Mouse (Mus musculus) right cerebral cortex, adult 2 months (tissue): Measurements from ENCODE around the gene Srsf12.

Experiments used
- DNase-seq, 2 experiments: peaks; one replicate each; pipeline ENCODE4 v3.0.0; 2021 to 2022; ENCODE audit warnings: low spot score in 2 of 2

The Srsf12 gene

DNA sequence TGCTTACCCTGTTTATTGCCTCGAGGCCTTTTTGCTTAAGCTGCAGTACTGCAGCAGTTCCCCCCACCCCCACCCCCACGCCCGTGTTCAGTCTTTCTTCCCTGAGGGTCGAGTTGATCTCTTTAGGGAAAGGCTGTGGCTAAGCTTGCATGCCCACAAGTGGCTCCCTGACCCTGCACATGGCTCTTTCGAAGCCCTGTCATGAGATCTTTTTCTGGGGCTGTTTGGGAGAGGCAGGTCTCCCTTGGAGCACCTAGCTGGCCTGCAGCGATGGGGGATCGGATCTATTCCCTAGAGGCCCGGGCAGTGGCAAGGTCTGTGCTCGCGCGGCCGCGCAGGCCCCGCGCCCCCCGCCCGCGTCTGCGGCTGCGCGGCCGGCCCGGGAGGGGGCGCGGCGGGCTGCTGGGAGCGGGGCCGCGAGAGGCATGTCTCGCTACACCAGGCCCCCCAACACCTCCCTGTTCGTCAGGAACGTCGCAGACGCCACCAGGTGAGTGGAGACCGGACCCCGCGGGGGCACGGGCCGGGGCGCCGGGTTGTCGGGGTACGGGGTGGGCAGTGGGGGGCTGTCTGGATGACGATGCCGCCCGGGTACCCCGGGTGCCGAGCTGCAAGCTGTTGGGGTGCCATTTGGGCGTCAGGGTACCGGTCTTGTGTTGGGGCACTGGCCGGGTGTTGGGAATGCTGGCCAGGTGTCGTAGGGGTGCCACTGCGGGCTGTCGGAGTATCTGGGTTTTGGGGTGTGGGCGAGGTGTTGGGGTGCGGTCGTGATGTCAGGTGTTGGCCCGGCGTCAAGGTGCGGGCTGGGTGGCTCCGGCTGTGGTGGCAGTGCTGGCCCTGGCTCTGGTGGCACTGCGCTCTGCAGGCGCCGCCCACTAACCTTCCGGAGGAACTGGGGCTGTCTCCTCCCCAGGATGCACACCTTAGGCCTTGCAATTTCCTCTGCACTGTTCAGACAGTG lies at the start of gene Srsf12:
TSS of gene Srsf12 (plus strand) at position 111 of the 961 bp plus-strand sequence.
- DNase-seq = peak; percentile 49 to 53

DNA sequence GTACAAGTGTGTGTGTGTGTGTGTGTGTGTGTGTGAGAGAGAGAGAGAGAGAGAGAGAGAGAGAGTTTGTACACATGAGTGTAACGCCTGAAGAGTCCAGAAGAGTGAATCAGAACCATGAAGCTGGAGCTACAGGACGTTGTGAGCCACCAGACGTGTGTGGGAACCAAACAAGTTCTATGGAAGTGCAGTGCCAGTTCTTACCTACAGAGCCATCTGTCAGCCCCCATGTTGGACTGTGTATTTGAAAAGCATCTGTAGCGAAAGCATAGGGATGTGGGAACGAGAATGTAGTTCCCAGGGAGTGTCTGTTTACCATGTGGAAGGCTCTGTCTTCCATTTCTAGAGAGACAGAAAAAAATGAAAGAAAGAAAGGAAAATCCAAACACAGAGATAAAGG lies 25.3 kb upstream of the Srsf12 start:
- peak in 1 of 2 experiments; percentile 11 for DNase-seq

DNA sequence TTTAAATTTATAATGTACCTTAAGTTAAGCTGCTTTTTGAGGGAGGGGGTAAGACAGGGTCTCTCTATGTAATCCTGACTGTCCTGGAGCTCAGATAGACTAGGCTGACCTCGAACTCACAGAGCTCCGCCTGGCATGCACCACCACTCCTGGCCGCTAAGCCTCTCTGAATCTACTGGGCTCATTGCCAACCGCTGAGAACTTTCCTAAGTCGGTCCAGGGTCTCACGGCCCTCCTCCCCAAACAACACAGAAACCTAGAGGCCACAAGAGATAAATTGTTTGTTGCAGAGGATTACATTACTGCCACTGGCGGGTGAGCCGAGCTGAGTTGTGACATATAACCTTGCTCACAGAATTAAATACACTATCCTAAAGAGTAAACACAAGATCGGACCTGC lies 20.6 kb upstream of the Srsf12 start:
- peak; percentile 7 to 21 for DNase-seq

DNA sequence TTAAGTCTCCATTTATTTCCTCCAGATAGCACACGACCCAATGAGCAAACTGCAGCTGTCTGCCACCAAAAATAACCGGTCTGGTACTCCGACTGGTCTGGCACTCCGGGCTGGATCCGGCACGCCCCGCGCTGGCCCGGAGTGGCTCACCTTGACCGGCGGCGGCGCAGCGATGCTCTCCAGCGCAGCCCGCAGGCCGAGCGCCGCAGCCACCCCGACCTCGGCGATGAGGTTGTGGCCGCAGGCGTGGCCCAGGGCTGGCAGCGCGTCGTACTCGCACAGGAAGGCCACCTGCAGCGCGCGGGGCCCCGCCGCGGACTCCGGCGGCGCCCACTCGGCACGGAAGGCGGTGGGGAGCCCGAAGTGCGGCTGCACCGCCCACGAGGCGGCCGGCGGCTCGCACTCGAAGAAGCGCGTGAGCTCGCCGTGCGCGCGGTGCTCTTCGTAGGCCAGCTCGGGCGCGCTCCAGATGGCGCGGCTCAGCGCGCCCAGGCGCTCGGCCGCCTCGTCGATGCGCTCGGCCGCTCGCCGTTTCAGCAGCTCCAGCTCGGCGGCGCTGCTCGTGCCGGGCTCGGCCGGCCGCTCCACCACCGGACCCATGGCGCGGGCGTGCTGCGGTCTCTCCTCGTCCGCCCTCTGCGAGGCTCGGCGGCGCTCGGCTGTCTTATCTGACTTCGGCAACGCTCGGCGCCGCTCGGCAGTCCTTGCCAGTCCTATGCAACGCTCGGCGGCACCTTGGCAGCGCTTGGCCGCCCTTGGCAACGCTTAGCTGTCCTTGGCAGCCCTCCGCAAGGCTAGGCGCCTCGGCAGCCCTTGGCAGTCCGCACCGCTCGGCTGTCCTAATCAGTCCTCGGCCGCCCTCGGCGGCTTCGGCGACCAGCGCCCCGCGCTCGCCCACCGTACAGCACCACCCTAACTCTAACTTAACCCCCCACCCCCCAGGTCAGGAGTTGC lies 19.7 kb upstream of the Srsf12 start:
- peak; percentile 77 to 88 for DNase-seq

DNA sequence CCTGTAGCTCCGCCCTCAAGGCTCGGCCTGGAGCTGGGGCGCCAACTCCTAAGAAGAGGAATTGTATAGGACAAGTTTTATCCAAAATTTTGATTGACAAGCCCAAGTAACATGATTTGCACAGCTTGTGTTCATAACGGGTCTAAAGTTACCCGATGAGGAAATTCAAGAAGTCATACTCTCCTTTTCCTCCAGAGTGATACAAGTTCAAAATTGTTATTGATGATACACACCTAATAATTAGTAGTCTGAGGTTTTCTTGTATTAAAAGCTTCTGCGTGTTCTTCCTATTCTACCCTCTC lies 19.1 kb upstream of the Srsf12 start, which contains the start of gene Pm20d2:
TSS of gene Pm20d2 (minus strand) at position 3 of the 302 bp plus-strand sequence.
- no peak for DNase-seq

DNA sequence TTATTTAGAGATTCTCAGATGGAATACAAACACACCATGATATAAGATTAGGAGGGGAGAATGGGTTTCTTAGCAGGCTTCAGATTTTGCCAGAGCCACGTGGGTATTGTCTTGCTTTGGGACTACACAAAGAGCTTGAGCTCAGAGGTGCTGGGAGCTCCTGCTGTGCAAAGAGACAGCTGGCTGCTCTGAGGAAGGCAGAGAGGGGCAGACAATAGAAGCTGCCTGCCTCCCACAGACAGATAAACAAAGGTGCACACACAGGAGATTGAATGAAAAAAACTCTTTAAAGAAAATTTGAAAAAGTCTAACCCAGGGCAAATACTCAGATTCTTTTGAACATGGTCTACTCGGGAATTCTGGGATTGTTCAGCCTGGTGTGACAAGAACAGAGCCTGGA lies 10.7 kb upstream of the Srsf12 start:
- no peak for DNase-seq

DNA sequence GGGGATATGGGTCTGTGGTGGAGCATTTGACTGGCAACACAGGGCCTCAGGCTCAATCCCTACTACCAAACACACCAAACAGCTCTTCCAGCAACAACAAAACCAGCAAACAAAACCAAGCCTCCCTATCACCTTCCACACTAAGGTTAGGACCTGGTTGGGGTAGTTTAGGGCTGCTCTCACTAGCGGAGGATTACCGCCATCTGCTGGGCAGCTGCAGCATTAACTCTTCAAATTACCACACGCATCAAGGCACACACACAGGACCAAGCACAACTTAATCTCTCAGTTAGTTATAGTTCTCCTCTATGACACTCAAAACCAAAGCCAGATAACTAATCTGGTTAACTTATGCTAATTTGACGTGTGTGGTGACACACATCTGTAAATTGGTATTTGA lies 4.1 kb upstream of the Srsf12 start:
- peak; percentile 58 to 63 for DNase-seq

DNA sequence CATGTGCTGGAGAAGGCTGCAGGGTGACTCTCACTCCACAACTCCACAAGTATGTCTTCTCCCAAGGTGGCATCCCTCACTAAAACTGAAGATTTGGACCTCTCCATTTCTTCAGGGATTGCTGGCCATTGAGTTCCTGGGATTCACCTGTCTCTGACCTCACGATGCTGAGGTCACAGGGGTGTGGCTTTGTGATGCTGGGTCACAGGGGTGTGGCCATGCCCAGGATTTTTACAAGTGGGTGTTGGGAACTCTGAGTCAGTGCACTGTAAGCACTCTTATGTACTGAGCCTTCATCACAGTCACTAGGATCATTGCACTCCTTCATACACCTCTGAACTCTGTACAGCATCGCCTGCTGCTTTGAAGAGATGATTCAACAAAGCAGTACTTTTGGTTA lies 1.2 kb upstream of the Srsf12 start:
- DNase-seq = no peak

DNA sequence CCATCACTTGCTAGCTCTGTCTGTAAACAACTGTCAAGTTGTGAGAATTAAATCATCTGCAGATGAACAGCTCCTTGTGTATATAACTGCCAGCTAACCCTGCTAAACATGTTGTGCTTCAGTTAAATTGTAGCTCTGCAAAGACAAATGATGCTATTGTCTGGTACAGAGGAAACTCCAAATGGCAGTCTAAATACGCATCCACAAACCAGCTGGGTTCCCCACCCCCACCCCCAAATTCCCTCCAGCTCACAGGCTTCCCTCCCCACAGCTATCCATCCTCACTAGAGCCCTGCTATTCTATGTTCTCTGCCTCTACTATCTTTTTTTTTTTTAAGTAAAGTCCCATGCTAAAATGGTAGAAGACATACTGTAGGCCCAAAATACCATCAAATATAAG lies 13.1 kb downstream of the Srsf12 start:
- no peak for DNase-seq

DNA sequence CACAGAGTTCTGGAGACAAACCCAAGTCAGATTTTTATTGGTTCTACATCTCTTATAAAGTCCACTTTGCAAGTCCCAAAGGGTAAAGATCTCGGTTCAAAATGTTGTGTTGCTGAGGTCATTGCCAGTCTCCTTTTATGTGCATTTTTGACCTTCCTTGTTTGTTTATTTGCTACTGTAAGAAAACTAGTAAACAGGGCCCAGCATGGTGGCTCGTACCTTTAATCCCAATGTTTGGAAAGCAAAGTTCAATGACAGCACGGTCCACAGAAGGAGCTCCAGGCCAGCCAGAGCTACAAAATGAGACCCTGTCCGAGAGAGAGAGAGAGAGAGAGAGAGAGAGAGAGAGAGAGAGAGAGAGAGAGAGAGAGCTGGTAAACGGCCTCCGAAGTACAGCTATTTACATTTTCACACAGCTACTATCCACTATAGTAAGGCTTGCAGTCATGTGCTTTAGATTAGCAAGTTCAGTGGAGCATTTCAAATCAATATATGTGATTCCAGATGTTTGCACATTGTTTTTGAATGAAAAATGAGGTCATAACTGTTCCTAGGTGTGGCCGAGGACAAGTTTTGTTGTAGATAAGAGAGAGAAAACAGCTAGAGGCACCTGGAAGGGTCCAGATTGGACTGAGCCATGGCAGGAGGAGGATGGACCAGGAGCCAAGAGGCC lies 15.3 kb downstream of the Srsf12 start:
- no peak for DNase-seq

DNA sequence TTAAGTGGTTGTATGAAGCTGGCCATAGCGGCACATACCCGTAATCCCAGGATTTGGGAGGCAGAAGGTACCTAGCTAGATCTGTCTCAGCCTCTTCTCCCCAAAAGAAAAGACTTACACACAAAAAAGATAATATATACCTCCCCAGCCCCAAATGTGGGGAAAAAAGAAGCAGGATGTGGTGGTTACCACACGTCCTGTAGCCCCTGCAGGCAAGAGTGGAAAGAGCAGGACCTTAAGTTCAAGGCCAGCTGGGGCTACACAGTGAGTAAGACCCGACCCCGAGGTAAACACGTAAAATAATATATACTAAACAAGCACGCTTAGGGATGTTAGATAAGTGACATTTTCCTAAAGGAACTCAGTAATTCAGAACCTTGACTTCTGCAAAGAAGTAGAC lies 18.4 kb downstream of the Srsf12 start:
- DNase-seq = no peak

DNA sequence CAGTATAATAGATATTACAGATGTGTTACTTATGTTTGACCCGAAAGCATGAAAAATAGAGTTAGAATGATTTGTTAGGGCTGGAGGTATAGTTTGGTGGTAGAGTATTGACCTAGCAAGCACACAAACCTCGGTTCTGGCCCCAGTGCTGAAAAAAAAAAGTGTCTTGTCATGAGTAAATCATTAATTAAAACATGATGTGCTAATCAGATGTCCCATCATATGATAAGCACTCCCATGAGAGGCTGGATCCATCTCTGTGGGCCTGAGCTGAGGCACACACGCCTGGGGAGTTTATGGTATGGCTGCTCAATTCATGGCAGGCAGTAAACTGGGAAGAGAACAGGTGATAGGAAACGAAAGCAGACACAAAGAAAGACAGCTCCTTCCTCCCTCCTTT lies 20.8 kb downstream of the Srsf12 start:
- DNase-seq = no peak

DNA sequence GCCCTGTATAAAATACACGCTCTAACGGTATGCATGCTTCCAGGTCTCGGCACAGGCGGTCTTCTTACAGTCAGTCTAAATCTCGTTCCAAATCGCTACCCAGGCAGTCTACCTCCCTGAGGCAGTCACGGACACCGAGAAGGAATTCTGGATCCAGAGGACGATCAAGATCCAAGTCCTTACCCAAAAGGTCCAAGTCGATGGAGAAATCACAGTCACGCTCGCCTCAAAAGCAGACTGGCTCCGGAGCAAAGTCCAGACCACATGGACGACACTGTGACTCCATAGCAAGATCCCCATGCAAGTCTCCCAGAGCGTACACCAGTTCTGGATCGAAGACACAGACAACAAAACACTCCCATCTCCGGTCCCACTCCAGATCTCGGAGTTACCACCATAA lies 22.1 kb downstream of the Srsf12 start:
- no peak for DNase-seq

DNA sequence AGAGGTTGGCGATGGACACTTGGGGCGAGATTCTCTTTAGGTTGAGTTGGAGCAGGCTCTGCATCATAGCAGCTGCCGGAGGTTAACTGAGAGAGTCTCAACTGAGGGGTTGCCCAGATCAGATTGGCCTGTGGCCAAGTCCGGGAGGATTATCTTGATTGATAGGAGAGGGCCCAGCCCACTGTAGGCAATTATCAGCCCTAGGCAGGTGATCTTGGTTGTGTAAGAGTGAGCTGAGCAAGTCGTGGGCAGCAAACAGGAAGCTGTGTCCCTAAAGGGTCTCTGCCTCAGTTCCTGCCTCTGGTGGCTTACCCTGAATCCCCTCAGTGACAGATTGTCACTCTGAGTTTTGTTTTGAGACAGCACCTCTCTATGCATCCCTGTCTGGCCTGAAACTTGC lies 33.7 kb downstream of the Srsf12 start:
- no peak for DNase-seq

DNA sequence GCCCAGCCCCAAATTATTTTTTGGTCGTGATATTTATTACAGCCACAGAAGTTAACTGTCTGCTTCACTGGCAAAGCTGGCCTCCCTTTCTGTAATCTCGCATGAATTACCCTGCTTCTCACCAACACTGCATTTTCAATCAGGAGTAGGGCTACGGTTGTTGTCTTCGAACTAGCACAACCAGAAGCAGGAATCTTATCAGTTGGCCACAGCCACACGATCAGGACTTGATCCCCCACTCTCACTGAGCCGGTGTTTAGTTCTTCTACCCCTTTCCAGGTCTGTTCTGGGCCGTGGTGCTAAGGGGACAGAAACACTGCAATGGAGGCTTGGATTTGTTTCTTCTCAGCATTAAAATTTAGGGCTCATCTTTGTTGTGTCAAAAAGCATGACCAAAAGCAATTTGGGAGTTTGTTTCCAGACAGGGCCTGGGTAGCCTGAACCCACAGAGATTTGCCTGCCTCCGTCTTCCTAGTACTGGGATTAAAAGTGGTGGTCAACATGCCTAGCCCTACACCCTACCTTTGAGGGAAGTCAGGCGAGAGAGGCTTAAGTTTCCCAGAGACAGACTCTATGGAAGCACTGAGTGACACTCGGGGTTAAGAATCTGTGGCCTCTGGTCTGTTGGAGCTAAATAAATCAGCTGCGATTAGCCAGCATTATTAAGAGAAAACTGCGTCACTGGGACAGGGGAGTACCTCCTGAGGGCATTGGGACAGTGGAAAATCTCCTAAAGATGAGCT lies 34.4 kb downstream of the Srsf12 start:
- DNase-seq = no peak

DNA sequence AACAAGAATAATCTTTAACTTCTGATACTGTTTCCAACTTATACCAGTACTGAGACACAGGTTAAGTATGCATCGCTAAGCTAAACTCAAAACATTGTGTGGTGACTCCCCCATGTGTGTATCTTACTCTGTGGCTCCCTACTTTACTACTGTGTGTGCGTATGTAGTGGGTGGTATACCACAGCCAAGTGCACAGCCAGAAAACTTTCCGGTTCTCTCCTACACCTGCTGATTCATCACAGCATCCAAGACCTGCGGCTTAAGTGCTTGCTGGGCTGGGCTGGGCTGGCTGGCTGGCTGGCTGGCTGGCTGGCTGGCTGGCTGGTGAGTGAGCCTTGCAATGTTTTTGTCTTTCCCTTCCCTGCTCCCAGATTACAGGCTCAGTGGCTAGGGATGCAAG lies 35.1 kb downstream of the Srsf12 start:
- DNase-seq = peak; percentile 38 to 43

DNA sequence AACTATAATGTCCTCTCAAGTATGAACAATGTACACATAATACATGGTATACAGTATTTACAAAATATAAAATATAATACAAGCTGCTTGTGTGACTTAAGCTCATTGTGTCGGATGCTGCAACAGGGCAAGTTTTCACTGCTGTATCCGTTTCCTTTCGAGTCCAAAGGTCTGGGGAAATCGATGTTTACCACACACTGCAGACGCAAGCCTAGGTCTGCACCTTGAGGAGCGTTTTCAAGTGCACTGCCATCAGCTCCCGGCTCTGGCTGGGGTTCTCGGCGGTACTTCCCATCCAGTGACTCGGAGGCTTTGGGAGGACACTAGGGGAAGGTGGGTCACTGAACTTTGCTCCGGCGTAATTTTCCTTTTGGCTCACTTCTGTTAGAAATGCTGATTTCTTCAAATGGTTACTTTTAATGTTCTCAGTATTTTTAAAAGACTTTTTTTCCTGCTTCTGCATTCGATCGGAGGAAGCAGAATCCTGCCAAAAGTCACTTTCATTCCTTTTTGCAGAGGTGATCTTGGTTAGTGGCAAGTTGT lies 37.1 kb downstream of the Srsf12 start:
- DNase-seq = no peak

DNA sequence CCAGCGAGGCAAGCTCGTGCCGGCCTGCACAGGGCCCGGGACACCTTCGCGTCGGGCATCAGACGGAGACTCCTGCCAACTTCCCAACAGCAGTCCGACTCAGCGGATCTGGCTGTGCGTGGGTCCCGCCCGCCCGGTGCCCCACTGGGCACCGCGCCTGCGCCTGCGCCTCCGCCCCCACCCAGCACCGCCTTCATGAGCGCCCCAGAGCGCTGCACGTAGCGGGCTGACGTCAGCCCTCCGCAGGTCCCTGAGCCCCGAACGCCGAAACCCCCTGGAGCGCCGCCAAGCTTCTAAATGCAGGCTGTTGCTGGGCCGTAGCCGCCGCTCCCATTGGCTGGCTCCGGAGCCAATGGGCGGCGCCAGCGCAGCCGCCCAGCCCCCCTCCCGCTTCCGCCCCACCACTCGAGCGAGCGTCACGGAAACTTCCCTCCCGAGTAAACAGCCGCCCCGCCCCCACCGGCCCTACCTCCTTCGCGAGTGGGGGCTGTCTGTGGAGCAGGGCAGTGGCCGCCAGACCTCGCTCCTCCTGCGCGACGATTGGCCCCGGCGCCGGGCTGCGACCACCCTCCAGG lies 38.8 kb downstream of the Srsf12 start:
- DNase-seq = peak; percentile 99

DNA sequence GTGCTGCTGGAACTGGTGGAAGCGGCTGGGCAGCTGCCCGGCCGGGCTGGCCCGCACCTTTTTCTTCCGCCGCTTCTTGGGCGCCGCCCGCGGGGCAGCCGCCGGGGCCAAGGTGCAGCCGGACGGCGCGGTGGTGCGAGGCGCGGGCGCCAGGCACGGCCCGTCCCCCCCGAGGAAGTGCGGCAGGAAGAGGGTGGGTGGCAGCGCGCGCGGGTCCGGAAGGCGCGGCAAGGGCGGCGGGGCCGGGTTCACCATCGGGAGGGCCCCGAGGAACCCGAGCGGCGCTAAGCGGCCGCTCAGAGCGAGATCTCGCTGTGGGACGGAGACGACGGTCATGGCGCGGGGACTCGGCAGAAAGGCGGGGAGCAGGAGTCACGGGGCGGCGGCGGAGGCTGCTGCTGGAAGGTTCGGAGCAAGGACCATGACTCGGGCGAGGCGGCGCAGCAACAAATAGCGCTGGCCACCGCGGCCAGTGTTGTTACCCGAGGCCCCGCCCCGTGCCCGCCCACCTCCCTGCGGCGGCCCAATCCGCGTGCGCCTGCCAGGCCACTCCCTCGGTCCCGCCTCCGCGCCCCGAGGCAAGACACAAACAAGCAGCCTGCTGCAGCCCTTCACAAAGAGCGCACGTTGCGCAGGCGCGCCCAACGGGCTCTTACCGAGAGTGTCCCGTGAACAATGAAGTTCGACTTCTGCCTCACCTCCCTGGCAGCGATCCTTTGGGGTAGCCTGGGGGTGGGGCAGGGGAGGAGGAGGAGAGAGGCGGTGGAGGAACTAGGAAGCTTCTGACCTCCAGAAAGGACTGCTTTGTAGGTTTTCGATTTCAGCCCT lies 39.5 kb downstream of the Srsf12 start:
- peak; percentile 97 for DNase-seq

DNA sequence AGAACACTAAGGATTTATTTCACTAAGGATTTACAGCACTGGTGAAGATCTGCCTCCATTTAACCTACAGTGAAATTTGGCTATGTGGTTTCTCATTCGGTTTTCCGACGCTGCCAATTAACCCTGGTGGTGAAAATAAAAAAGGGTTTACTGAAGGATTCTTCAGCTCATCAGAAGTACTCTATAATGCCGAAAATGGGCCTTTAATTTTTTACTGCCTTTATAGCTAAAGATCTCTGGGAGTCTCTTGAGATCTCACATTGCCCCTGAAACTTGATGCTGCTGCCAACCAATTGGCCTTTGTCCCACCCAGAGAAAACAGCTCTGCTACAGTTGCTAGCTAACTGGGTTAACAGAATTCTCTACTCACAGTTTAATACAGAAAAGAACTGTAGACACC lies 40.1 kb downstream of the Srsf12 start:
- DNase-seq = no peak
